ENCODE assay signal across 11 mouse cellular contexts in the genomic region with DNA sequence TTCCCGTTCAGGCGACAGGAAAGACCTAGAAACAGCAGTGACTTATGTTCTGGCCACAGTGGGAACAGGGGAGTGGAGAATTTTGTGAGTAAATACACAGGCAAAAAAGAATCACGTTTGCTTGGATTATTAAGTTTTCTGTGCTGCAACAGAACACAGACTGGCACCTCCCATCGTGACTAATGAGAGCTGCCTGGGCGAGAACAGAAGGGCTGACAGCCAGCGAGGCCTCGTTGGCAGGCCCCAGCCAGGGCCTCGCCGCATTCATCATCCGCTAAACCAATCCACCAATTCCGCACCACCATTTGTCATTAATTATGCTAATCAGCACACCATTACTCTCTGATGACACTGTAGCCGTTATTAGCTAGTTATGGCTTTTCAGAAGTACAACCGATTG.
A peak's percentile ranks its signal among the peaks of the same experiment; 100 is the strongest.
DNase-seq lines count a peak whose midpoint lies in the region; ATAC-seq lines count a peak whose summit lies in the region.
"Had no signal": no experiment of that assay in that cellular context is flagged by ENCODE, and none has a peak within 500 bp of the region (broad histone marks: within the 10 kb centered on the region; RNA-seq: fewer than 3 reads in every experiment).

No protein-coding gene starts in this region.

- intact Hi-C loops in heart, postnatal 25 days (cut with DNase I): no loop called here

- peaks cover 1% of the 10 kb centered on the region; the same call in 1 of the 2 replicates for H3K36me3 ChIP-seq in hindbrain, embryonic 13.5 days
- peaks cover 4% of the 10 kb centered on the region; the same call in 1 of the 2 replicates for H3K36me3 ChIP-seq in midbrain, embryonic 12.5 days

- peaks cover 80% of the 10 kb centered on the region for H3K4me1 ChIP-seq in hindbrain, embryonic 13.5 days (replicated peaks)
- H3K4me1 ChIP-seq in midbrain, embryonic 12.5 days: peaks cover 73% of the 10 kb centered on the region

- DNase-seq in cerebellum, adult 11-12 months: peak; percentile 64
- DNase-seq in cerebellum, adult 9-11 months: peak; percentile 75
- no peak for DNase-seq in heart, postnatal 25 days (ENCODE audit: low spot score)
- DNase-seq in urinary bladder, adult 18-20 months (ENCODE audit: low spot score in 2 of 2): no peak
- no peak for DNase-seq in urinary bladder, adult 2 months (ENCODE audit: low spot score)
- DNase-seq in kidney, adult 9 months: no peak
- DNase-seq: heart, postnatal 36 days; lung, postnatal 10 days had no signal

- no peaks in the 10 kb centered on the region for H3K27me3 ChIP-seq in hindbrain, embryonic 13.5 days
- no peaks in the 10 kb centered on the region for H3K27me3 ChIP-seq in midbrain, embryonic 12.5 days

- no peak overlapping the region for H3K4me3 ChIP-seq in hindbrain, embryonic 13.5 days
- H3K4me3 ChIP-seq in midbrain, embryonic 12.5 days: no peak overlapping the region
- H3K4me3 ChIP-seq: left cerebral cortex, adult 2 months had no signal

- peak overlapping the region; percentile 39; the same call in 1 of the 2 replicates for H3K9ac ChIP-seq in hindbrain, embryonic 13.5 days
- H3K9ac ChIP-seq in midbrain, embryonic 12.5 days (replicated peaks): no peak overlapping the region

- H3K4me2 ChIP-seq in hindbrain, embryonic 13.5 days: peak overlapping the region; percentile 29; the same call in 1 of the 2 replicates
- H3K4me2 ChIP-seq in midbrain, embryonic 12.5 days (replicated peaks): no peak overlapping the region

- H3K9me3 ChIP-seq in hindbrain, embryonic 13.5 days: no peaks in the 10 kb centered on the region
- no peaks in the 10 kb centered on the region for H3K9me3 ChIP-seq in midbrain, embryonic 12.5 days

- WGBS in hindbrain, embryonic 13.5 days: 18% methylated on average over 13 of the region's 13 CpGs
- 41% methylated on average over 13 of the region's 13 CpGs for WGBS in midbrain, embryonic 12.5 days

- ATAC-seq in hindbrain, embryonic 13.5 days (ENCODE audit: low FRiP score): peak; percentile 47; the same call in 1 of the 2 replicates
- peak; percentile 60 for ATAC-seq in midbrain, embryonic 12.5 days (ENCODE audit: low FRiP score, low read depth)

- H3K27ac ChIP-seq in hindbrain, embryonic 13.5 days: peak overlapping the region; percentile 90
- H3K27ac ChIP-seq in midbrain, embryonic 12.5 days (replicated peaks): peak overlapping the region; percentile 74
- H3K27ac ChIP-seq: left cerebral cortex, adult 2 months had no signal

Comparison
In these comparisons a context has a peak if more than half of its experiments do, and no peak if none do; other contexts are left out.
1. DNase-seq: peak in cerebellum, adult 11-12 months (single experiment) and cerebellum, adult 9-11 months (single experiment); none in heart, postnatal 25 days (single experiment), urinary bladder, adult 18-20 months (0 of 2), urinary bladder, adult 2 months (single experiment) and kidney, adult 9 months (single experiment).